Mouse (Mus musculus) midbrain, embryonic 13.5 days (tissue): ENCODE data around the gene Ccr8. TPM values are rescaled to one million over a fixed set of nuclear protein-coding genes. Genes with fewer than 3 reads are reported as not detected.

Source experiments
- ATAC-seq: fragments of 200-750 bp; cut with Nextera tagmentation; 2 replicates; pipeline ENCODE4 v1.8.0; 2017; ENCODE audit warnings: mild to moderate bottlenecking, moderate TSS enrichment, moderate library complexity
- H3K27ac ChIP-seq: fragments of 300-500 bp; sonication (generic); 2 replicates; pipeline ENCODE4 v1.5.1; 2015; ENCODE audit warnings: inconsistent platforms, mild to moderate bottlenecking, moderate library complexity
- H3K27me3 ChIP-seq: fragments of 300-500 bp; sonication (generic); 2 replicates; pipeline ENCODE4 v1.6.1; 2015; ENCODE audit warnings: mild to moderate bottlenecking, inconsistent platforms
- H3K36me3 ChIP-seq: fragments of 300-500 bp; sonication (generic); 2 replicates; pipeline ENCODE4 v1.6.1; 2015; ENCODE audit warnings: mild to moderate bottlenecking, inconsistent platforms
- H3K4me1 ChIP-seq: fragments of 300-500 bp; sonication (generic); replicated peaks from 2 replicates; pipeline ENCODE4 v1.6.1; 2015; ENCODE audit warnings: inconsistent platforms
- H3K4me2 ChIP-seq: fragments of 300-500 bp; sonication (generic); replicated peaks from 2 replicates; pipeline ENCODE4 v1.6.1; 2015; ENCODE audit warnings: moderate library complexity, mild to moderate bottlenecking, inconsistent platforms
- H3K4me3 ChIP-seq: fragments of 300-500 bp; sonication (generic); replicated peaks from 2 replicates; pipeline ENCODE4 v1.5.1; 2015; ENCODE audit warnings: mild to moderate bottlenecking, inconsistent platforms
- H3K9ac ChIP-seq: fragments of 300-500 bp; sonication (generic); replicated peaks from 2 replicates; pipeline ENCODE4 v1.6.1; 2015; ENCODE audit warnings: mild to moderate bottlenecking, inconsistent platforms
- H3K9me3 ChIP-seq: fragments of 300-500 bp; sonication (generic); 2 replicates; pipeline ENCODE4 v1.6.1; 2016; ENCODE audit warnings: mild to moderate bottlenecking, inconsistent platforms
- WGBS: fragments of 180-500 bp; shearing (Covaris S2); methylation state at CpG from one replicate; pipeline ENCODE4 v1.1.7; 2015; 5-methylcytosine and 5-hydroxymethylcytosine counted together
- polyA plus RNA-seq: library from polyadenylated mRNA; unstranded; fragments of >200 nt; fragmentation: Nextera tagmentation; extraction: Ambion mirVana; gene quantifications from 2 replicates; pipeline ENCODE4 v1.2.1, GENCODE M21; 2015

The Ccr8 gene
- polyA plus RNA-seq, 1 experiment from 2014 or later: not detected

- Histone ChIP-seq H3K27ac (no peak overlapping the region), H3K4me3 (no peak overlapping the region), H3K27me3 (no peaks in the 10 kb centered on the region), H3K4me1 (peaks cover 9% of the 10 kb centered on the region), H3K36me3 (peaks cover 40% of the 10 kb centered on the region), H3K4me2 (no peak overlapping the region), H3K9me3 (no peaks in the 10 kb centered on the region), H3K9ac (0 out of 2 replicates have a peak overlapping the region, but pooled peaks have one; percentile 10)
- ATAC-seq: no peak
- 76% methylated on average over 5 of the region's 5 CpGs for WGBS
Measured at GRCm38 (mm10) chr9:120115580-120115979, 23.7 kb downstream of the Ccr8 start.

GRCm38 (mm10) chr9:120116184-120116624 lies 24.3 kb downstream of the Ccr8 start:
- ATAC-seq: no peak
- Histone ChIP-seq H3K4me2 (no peak overlapping the region), H3K27me3 (no peaks in the 10 kb centered on the region), H3K36me3 (peaks cover 47% of the 10 kb centered on the region), H3K9ac (no peak overlapping the region), H3K4me3 (no peak overlapping the region), H3K27ac (no peak overlapping the region), H3K4me1 (peaks cover 6% of the 10 kb centered on the region), H3K9me3 (no peaks in the 10 kb centered on the region)
- WGBS: 90% methylated on average over 8 of the region's 8 CpGs

- no peak overlapping the region for H3K9ac ChIP-seq
- ATAC-seq: no peak
- no peaks in the 10 kb centered on the region for H3K27me3 ChIP-seq
- peaks cover 61% of the 10 kb centered on the region for H3K36me3 ChIP-seq
- no peak overlapping the region for H3K27ac ChIP-seq
- no peak overlapping the region for H3K4me2 ChIP-seq
- 92% methylated on average over 4 of the region's 4 CpGs for WGBS
- no peaks in the 10 kb centered on the region for H3K4me1 ChIP-seq
- no peak overlapping the region for H3K4me3 ChIP-seq
- H3K9me3 ChIP-seq: no peaks in the 10 kb centered on the region
Measured at GRCm38 (mm10) chr9:120118212-120118611, 26.3 kb downstream of the Ccr8 start.

- H3K9me3 ChIP-seq: no peaks in the 10 kb centered on the region
- 96% methylated on average over 7 of the region's 7 CpGs for WGBS
- no peak overlapping the region for H3K9ac ChIP-seq
- no peak overlapping the region for H3K4me3 ChIP-seq
- H3K27me3 ChIP-seq: no peaks in the 10 kb centered on the region
- no peaks in the 10 kb centered on the region for H3K4me1 ChIP-seq
- H3K4me2 ChIP-seq: no peak overlapping the region
- no peak for ATAC-seq
- H3K36me3 ChIP-seq: peaks cover 74% of the 10 kb centered on the region
- no peak overlapping the region for H3K27ac ChIP-seq
Measured at GRCm38 (mm10) chr9:120120503-120120902, 28.6 kb downstream of the Ccr8 start.

GRCm38 (mm10) chr9:120126868-120127267 lies 35.0 kb downstream of the Ccr8 start:
- H3K4me3 ChIP-seq: peak overlapping the region; percentile 100
- H3K9me3 ChIP-seq: no peaks in the 10 kb centered on the region
- WGBS: 69% methylated on average over 11 of the region's 11 CpGs
- H3K27me3 ChIP-seq: no peaks in the 10 kb centered on the region
- H3K9ac ChIP-seq: peak overlapping the region; percentile 63
- ATAC-seq: peak; percentile 51; the same call in 1 of the 2 replicates
- H3K4me2 ChIP-seq: peak overlapping the region; percentile 59
- H3K36me3 ChIP-seq: peaks cover 53% of the 10 kb centered on the region
- peaks cover 21% of the 10 kb centered on the region for H3K4me1 ChIP-seq
- H3K27ac ChIP-seq: peak overlapping the region; percentile 81

GRCm38 (mm10) chr9:120127538-120128251 lies 35.8 kb downstream of the Ccr8 start, which contains the start of gene Rpsa:
Gene Rpsa, plus strand, starts transcription at chr9:120127689.
- peak; percentile 98 for ATAC-seq
- peak within 1 kb of the TSS; percentile 84 for H3K27ac ChIP-seq
- peaks cover 56% of the 10 kb centered on the region for H3K36me3 ChIP-seq
- H3K27me3 ChIP-seq: no peaks in the 10 kb centered on the region
- H3K4me1 ChIP-seq: peaks cover 21% of the 10 kb centered on the region
- H3K4me3 ChIP-seq: peak within 1 kb of the TSS; percentile 100
- H3K9ac ChIP-seq: peak within 1 kb of the TSS; percentile 99
- peak within 1 kb of the TSS; percentile 93 for H3K4me2 ChIP-seq
- no peaks in the 10 kb centered on the region for H3K9me3 ChIP-seq
- WGBS: under 1% methylated on average over 69 of the region's 72 CpGs

- 80% methylated on average over 10 of the region's 10 CpGs for WGBS
- Histone ChIP-seq H3K9ac (peak overlapping the region; percentile 99; the same call in 1 of the 2 replicates), H3K27ac (no peak overlapping the region), H3K9me3 (no peaks in the 10 kb centered on the region), H3K4me1 (peaks cover 21% of the 10 kb centered on the region), H3K27me3 (no peaks in the 10 kb centered on the region), H3K4me3 (peak overlapping the region; percentile 100), H3K36me3 (peaks cover 49% of the 10 kb centered on the region), H3K4me2 (peak overlapping the region; percentile 93)
- no peak for ATAC-seq
Measured at GRCm38 (mm10) chr9:120129276-120129675, 37.4 kb downstream of the Ccr8 start.

GRCm38 (mm10) chr9:120131784-120132288 lies 39.9 kb downstream of the Ccr8 start:
- Histone ChIP-seq H3K36me3 (peaks cover 46% of the 10 kb centered on the region), H3K27me3 (no peaks in the 10 kb centered on the region), H3K9ac (no peak overlapping the region), H3K27ac (no peak overlapping the region), H3K4me2 (no peak overlapping the region), H3K4me1 (peaks cover 20% of the 10 kb centered on the region), H3K4me3 (no peak overlapping the region), H3K9me3 (no peaks in the 10 kb centered on the region)
- no peak for ATAC-seq
- 92% methylated on average over 3 of the region's 3 CpGs for WGBS

GRCm38 (mm10) chr9:120132980-120133754 lies 41.3 kb downstream of the Ccr8 start:
- H3K9me3 ChIP-seq: no peaks in the 10 kb centered on the region
- no peak for ATAC-seq
- no peak overlapping the region for H3K4me2 ChIP-seq
- H3K27ac ChIP-seq: no peak overlapping the region
- no peak overlapping the region; the same call in 1 of the 2 replicates for H3K9ac ChIP-seq
- no peak overlapping the region for H3K4me3 ChIP-seq
- peaks cover 46% of the 10 kb centered on the region for H3K36me3 ChIP-seq
- WGBS: 37% methylated on average over 8 of the region's 8 CpGs
- peaks cover 16% of the 10 kb centered on the region for H3K4me1 ChIP-seq
- no peaks in the 10 kb centered on the region for H3K27me3 ChIP-seq

GRCm38 (mm10) chr9:120133755-120134475 lies 42.0 kb downstream of the Ccr8 start:
- no peaks in the 10 kb centered on the region for H3K9me3 ChIP-seq
- peaks cover 9% of the 10 kb centered on the region for H3K4me1 ChIP-seq
- H3K9ac ChIP-seq: no peak overlapping the region
- no peak overlapping the region for H3K4me2 ChIP-seq
- WGBS: 62% methylated on average over 6 of the region's 6 CpGs
- H3K36me3 ChIP-seq: peaks cover 44% of the 10 kb centered on the region
- H3K27me3 ChIP-seq: no peaks in the 10 kb centered on the region
- H3K27ac ChIP-seq: no peak overlapping the region
- no peak for ATAC-seq
- H3K4me3 ChIP-seq: no peak overlapping the region

GRCm38 (mm10) chr9:120134529-120135160 lies 42.7 kb downstream of the Ccr8 start:
- Histone ChIP-seq H3K9ac (no peak overlapping the region), H3K9me3 (no peaks in the 10 kb centered on the region), H3K27me3 (no peaks in the 10 kb centered on the region), H3K4me3 (no peak overlapping the region), H3K4me2 (no peak overlapping the region), H3K27ac (no peak overlapping the region), H3K36me3 (peaks cover 37% of the 10 kb centered on the region), H3K4me1 (peaks cover 2% of the 10 kb centered on the region)
- peak; percentile 27 for ATAC-seq
- WGBS: 89% methylated on average over 13 of the region's 13 CpGs
